Mouse (Mus musculus) thymus, postnatal 36 days (tissue): Measurements from ENCODE around the gene Tmem267.
A peak's percentile ranks its signal among the peaks of the same experiment; 100 is the strongest.
"Not testable (repeated sequence)": the region's sequence is repeated elsewhere in the genome, so short reads cannot be mapped to it uniquely, and the experiment has no call there.

ENCODE experiments used
- DNase-seq, 2 experiments: peaks; one replicate each; pipeline ENCODE4 v3.0.0; 2022; ENCODE audit warnings: mixed read lengths in 2 of 2

Gene Tmem267

GRCm38 (mm10) chr13:119487880-119488580, at the start of gene Tmem267, which contains the start of gene 3110070M22Rik:
TSS of gene Tmem267 (plus strand) at chr13:119488039.
TSS of gene 3110070M22Rik (minus strand) at chr13:119488383.
- DNase-seq: peak; percentile 81 to 85

DNA sequence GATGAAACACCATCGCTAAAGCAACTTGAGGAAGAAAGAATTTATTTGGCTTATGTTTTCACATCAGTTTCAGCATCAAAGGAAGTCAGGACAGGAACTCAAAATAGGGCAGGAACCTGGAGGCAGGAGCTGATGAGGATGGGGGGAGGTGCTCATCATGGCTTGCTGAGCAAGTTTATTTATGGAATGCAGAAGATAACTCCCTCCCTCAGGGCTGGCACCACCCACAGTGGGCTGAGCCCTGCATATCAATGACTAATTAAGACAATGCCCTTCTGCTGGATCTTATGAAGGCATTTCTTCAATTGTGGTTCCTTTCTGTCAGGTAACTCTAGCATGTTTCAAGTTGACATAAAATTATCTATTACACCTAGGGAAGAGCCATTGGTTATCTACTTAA, 45.6 kb upstream of the Tmem267 start:
- no peak for DNase-seq

GRCm38 (mm10) chr13:119453563-119453962, 34.3 kb upstream of the Tmem267 start:
- DNase-seq: no peak

GRCm38 (mm10) chr13:119455082-119455481, 32.8 kb upstream of the Tmem267 start:
- DNase-seq: no peak

GRCm38 (mm10) chr13:119456342-119456741, 31.5 kb upstream of the Tmem267 start:
- no peak for DNase-seq

GRCm38 (mm10) chr13:119461900-119462595, 25.8 kb upstream of the Tmem267 start:
- DNase-seq: no peak

GRCm38 (mm10) chr13:119462596-119463560, 25.0 kb upstream of the Tmem267 start, which contains the start of gene 4833420G17Rik:
TSS of gene 4833420G17Rik (plus strand) at chr13:119462768.
- DNase-seq: peak; percentile 82 to 86

DNA sequence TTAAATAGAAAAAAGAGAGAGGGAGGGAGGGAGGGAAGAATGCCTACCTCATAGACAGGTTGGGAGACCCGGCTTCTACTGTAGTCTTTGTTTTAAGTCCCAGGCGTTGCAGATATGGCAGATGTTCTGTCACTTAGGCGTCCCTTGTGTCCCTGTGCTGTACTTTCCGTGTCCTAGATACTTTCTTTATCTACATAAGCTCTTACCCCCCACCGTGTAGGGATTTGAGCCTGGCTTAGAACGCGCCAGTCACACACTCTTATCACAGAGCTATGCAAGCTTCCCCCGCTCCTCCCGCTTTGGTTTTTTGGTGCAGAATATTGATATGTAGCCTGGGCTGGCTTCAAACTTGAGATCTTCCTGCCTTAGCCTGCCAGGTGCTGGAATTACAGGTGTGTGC, 11.2 kb upstream of the Tmem267 start:
- DNase-seq: no peak

DNA sequence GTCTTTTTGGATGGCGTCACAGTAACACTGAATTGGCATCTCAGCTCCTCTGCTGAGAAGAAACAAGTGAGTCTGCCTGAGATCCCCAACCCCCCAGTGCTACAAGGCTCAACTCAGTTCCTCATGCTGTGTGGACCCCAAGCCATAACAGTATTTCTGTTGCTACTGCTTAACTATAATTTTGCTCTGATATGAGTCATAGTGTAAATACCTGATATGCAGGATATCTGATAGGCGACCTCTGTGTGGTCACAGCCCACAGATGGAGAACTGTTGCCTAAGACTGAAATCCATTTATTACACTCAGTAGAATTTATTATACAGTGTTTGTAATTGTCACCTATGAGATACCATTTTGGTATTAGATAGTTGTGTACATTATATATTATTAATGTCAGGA, 10.1 kb upstream of the Tmem267 start:
- no peak for DNase-seq

- no peak for DNase-seq
These were observed 485 bp upstream of the Tmem267 start for GRCm38 (mm10) chr13:119487354-119487753.

DNA sequence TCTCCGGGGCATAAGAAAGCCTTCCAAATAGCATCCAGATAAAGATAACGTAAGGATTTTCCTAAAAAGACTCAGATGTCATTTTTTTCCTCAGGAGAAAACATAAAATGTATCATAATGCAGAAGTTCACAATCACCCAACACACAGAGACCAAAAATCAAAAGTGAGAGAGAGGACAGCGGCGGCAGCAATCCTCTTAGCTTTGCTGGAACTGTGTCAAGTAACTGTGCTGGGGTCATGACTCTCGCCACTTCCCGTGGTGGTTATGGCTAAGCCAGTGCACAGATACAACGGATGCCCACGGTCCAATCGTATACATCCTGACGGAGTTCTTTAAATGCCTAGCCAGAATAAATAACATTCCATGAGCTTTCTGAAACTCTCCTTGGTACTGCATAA, 4.2 kb downstream of the Tmem267 start:
- DNase-seq: not testable (repeated sequence)

GRCm38 (mm10) chr13:119494938-119495337, 7.1 kb downstream of the Tmem267 start:
- not testable (repeated sequence) for DNase-seq

- peak in 1 of 2 experiments; percentile 59 for DNase-seq
These were observed 108.7 kb downstream of the Tmem267 start for GRCm38 (mm10) chr13:119596321-119597211.

DNA sequence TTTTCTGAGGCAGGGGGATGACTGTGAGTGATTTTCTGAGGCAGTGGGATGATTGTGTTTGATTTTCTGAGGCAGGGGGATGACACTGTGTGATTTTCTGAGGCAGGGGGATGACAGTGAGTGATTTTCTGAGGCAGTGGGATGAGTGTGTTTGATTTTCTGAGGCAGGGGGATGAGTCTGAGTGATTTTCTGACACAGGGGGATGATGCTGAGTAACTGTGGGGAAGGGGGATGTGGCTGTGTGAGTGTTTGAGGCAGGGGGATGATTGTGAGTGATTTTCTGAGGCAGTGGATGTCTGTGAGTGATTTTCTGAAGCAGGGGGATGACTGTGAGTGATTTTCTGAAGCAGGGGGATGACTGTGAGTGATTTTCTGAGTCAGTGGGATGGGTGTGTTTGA, 110.6 kb downstream of the Tmem267 start:
- DNase-seq: not testable (repeated sequence)

DNA sequence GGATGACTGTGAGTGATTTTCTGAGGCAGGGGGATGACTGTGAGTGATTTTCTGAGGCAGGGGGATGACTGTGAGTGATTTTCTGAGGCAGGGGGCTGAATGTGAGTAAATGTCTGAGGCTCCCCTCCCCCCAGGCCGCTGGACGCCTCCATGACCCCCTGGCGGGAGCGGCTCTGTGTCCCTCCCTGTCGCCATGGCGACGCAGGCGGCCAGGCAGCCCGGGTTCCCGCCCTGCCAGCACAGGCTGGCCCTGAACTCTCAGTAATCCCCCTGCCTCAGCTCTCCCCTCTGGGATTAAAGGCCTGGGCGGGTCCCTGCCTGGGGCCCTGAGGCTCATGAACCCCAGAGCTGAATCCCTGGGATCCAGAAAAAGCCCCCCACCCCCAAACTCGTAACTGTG, 111.2 kb downstream of the Tmem267 start:
- peak; percentile 25 to 52 for DNase-seq

- not testable (repeated sequence) for DNase-seq
These were observed 111.7 kb downstream of the Tmem267 start for GRCm38 (mm10) chr13:119599498-119599897.

GRCm38 (mm10) chr13:119600166-119600565, 112.3 kb downstream of the Tmem267 start:
- DNase-seq: peak; percentile 39 to 42

DNA sequence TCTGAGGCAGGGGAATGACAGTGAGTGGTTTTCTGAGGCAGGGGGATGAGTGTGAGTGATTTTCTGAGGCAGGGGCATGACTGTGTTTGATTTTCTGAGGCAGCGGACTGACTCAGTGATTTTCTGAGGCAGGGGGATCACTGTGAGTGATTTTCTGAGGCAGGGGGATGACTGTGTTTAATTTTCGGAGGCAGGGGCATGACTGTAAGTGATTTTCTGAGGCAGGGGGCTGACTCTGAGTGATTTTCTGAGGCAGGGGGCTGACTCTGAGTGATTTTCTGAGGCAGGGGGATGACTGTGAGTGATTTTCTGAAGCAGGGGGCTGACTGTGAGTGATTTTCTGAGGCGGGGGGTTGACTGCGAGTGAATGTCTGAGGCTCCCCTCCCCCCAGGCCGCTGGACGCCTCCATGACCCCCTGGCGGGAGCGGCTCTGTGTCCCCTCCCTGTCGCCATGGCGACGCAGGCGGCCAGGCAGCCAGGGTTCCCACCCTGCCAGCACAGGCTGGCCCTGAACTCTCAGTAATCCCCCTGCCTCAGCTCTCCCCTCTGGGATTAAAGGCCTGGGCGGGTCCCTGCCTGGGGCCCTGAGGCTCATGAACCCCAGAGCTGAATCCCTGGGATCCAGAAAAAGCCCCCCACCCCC, 115.0 kb downstream of the Tmem267 start:
- peak; percentile 36 to 71 for DNase-seq

DNA sequence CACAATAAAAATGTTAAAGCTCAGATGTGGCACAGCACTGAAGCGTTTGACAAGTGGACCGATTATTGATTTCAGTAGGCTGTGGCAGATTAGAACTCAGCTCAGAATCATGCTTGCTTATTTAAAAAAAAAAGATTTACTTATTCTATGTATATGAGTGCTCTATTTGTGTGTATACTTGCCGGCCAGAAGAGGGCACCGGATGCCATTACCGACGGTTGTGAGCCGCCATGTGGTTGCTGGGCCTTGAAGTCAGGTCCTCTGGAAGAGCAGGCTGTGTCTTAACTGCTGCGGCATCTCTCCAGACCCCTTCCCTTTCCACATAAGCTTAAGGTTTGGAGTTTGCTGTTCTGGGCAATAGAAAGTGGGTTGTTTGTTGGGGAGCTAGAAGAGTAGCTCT, 116.1 kb downstream of the Tmem267 start:
- DNase-seq: not testable (repeated sequence)

DNA sequence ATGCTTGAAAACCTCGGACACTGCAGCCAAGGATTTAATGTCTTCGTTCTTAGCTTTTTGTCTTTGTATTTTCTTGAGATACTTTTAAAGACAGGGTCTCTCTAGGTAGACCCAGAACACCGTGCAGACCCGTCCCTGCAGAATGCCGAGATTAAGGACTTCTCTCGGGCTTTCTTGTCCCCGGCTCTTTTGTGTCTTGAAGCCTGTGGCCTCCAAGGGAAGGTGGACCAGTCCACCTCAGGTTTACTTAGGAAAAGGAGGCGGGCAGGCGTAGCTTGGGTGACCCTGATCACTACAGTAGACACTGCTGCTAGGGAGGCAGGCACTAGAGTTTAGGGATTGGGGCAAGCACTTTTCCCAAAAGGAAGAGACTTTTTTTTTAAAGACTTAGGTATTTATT, 116.5 kb downstream of the Tmem267 start:
- DNase-seq: not testable (repeated sequence)

DNA sequence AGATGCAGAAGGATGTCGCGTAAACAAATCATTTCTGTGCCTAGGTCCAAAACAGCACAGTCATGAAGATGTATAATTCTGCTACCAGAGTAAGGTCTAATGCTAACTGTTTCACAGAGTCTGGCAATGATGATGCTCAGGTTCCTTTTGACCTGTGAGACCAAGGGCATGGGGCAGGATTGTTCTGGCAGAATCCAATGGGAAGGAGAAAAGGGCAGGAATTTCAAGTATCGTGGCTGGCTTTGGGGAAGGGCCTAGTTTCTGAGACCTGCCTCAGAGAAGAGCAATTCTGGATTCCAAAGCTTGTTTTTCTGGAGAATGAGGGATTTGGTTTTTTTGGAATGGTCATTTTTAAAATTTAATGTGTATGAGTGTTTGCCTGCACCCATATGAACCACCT, 131.0 kb downstream of the Tmem267 start:
- DNase-seq: no peak
